Mouse (Mus musculus): ENCODE results near the gene Rheb. TPM values are rescaled to one million over a fixed set of nuclear protein-coding genes. Genes with fewer than 3 reads are reported as not detected.

Rheb gene
- polyA plus RNA-seq (2014; fragmentation: Nextera tagmentation; extraction: Ambion mirVana): 224 and 244 TPM in 2 replicates

DNA sequence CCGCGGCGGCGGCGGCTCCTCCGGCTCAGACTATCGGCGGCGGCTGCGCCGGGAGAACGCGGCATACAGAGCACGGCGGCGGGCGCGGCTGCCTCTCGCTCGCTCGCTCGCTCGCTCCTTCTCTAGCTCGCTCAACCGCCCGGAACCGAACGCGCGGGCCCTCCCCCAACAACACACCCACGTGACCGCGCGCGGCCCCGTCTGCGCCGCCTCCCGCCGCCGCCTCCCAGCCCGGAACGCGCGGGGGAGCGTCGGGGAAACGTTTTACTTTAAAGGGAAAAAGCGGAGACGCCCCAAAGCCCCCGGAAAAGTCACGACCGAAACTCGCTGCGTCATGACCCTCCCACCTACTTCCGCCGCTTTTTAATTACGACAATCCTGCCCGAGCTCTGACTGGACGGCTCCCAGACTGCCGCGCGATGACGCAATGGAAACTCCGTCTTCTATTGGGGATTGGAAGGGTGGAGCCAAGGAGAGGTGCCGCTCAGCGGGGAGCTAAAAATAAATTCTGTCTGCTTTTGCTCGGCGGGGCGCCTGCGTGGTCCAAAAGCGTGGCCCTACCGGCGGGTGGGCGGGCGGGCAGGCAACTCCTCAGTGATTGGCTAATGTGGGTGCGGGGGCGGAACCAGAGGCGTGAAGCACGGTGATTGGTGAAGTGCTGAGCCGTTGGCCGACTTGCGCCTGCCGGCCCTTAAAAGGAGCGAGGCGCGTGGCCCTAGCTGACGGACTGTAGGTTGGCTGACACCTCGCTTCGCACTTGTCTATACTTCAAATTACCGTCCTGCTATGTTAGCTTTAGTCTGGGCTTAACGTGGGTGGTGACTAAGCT, at the start of gene Rheb:
Gene Rheb, minus strand, starts transcription at position 351 of the 829 bp plus-strand sequence.
- under 1% methylated on average over 71 of the region's 92 CpGs for WGBS
- no peaks in the 10 kb centered on the region for H3K36me3 ChIP-seq (replicated peaks; ENCODE audit: control insufficient read depth, insufficient read depth, low read depth, low read length)
- peak; percentile 100 for DNase-seq (ENCODE audit: low spot score)
- no peaks in the 10 kb centered on the region for H3K9me3 ChIP-seq (replicated peaks; ENCODE audit: control insufficient read depth, low read length)
- peak within 1 kb of the TSS; percentile 91 for H3K4me2 ChIP-seq (ENCODE audit: low read depth, low read length)
- H3K27me3 ChIP-seq (ENCODE audit: control insufficient read depth, insufficient read depth, low read length): no peaks in the 10 kb centered on the region
- peak; percentile 97 for ATAC-seq (replicated peaks; ENCODE audit: insufficient number of reproducible peaks, low FRiP score, low TSS enrichment, low read depth)
- H3K4me1 ChIP-seq (ENCODE audit: control insufficient read depth, insufficient read depth, low read length): peaks cover 3% of the 10 kb centered on the region; the same call in 1 of the 2 replicates
- peak within 1 kb of the TSS; percentile 94 for H3K4me3 ChIP-seq (ENCODE audit: low read depth, low read length)
- peak within 1 kb of the TSS; percentile 98 for H3K27ac ChIP-seq (replicated peaks; ENCODE audit: low read depth, low read length)
- peak within 1 kb of the TSS; percentile 94 for H3K9ac ChIP-seq (replicated peaks; ENCODE audit: low read length)

DNA sequence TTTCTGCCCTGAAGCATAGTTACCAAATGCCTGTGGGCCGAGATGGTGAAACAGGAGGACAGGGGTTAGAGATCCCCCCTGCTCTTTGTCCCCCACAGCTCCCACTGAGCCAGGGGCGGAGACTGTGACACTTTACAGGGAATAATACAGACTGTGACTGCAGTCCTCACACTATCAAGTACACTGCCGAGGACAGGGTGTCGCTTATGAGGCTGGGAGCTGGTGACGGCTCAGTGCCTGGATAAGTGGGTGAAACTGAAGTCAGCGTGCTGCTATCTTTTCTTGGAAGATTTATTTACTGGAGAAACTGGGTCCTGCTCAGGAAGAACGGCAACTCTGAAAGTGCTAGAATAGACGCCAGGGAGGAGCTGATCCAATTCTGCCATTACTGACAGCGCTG, 47.4 kb upstream of the Rheb start:
- Histone ChIP-seq H3K9me3 (replicated peaks; ENCODE audit: control insufficient read depth, low read length) (no peaks in the 10 kb centered on the region), H3K4me1 (ENCODE audit: control insufficient read depth, insufficient read depth, low read length) (no peaks in the 10 kb centered on the region), H3K4me2 (ENCODE audit: low read depth, low read length) (no peak overlapping the region), H3K27me3 (ENCODE audit: control insufficient read depth, insufficient read depth, low read length) (no peaks in the 10 kb centered on the region), H3K36me3 (replicated peaks; ENCODE audit: control insufficient read depth, insufficient read depth, low read depth, low read length) (no peaks in the 10 kb centered on the region; the same call in 1 of the 2 replicates), H3K27ac (replicated peaks; ENCODE audit: low read depth, low read length) (no peak overlapping the region), H3K4me3 (ENCODE audit: low read depth, low read length) (no peak overlapping the region), H3K9ac (replicated peaks; ENCODE audit: low read length) (no peak overlapping the region)
- DNase-seq (ENCODE audit: low spot score) (no peak), ATAC-seq (replicated peaks; ENCODE audit: insufficient number of reproducible peaks, low FRiP score, low TSS enrichment, low read depth) (no peak)
- WGBS: 75% methylated on average over 9 of the region's 9 CpGs

- no peaks in the 10 kb centered on the region; the same call in 1 of the 2 replicates for H3K36me3 ChIP-seq (replicated peaks; ENCODE audit: control insufficient read depth, insufficient read depth, low read depth, low read length)
- H3K9ac ChIP-seq (replicated peaks; ENCODE audit: low read length): no peak overlapping the region
- no peak overlapping the region for H3K27ac ChIP-seq (replicated peaks; ENCODE audit: low read depth, low read length)
- H3K4me3 ChIP-seq (ENCODE audit: low read depth, low read length): no peak overlapping the region
- no peak overlapping the region for H3K4me2 ChIP-seq (ENCODE audit: low read depth, low read length)
- H3K9me3 ChIP-seq (replicated peaks; ENCODE audit: control insufficient read depth, low read length): no peaks in the 10 kb centered on the region
- H3K4me1 ChIP-seq (ENCODE audit: control insufficient read depth, insufficient read depth, low read length): no peaks in the 10 kb centered on the region
- no peaks in the 10 kb centered on the region for H3K27me3 ChIP-seq (ENCODE audit: control insufficient read depth, insufficient read depth, low read length)
- no peak for ATAC-seq (replicated peaks; ENCODE audit: insufficient number of reproducible peaks, low FRiP score, low TSS enrichment, low read depth)
- DNase-seq (ENCODE audit: low spot score): no peak
- 87% methylated on average over 11 of the region's 11 CpGs for WGBS
Observed at GRCm38 (mm10) chr5:24888874-24889591, 46.6 kb upstream of the Rheb start.

DNA sequence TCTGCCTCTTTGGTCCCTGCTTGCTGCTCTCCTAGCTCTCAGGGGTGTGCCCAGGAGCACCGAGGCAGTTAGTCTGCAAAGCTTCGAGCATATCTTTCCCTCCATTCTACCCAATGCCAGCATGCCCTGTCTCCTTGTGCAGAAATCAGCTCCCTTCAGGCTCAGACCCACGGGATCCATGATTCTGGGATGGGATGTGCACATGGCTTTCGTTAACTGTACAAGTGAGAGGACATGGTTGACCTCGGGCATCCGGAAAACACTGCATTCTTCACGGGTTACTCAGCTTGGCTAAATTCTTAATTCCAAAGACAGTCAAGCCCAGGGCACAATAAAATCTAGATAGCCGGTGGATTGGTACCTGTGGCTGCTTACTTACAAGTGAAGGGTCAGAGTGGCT, 44.8 kb upstream of the Rheb start:
- no peaks in the 10 kb centered on the region; the same call in 1 of the 2 replicates for H3K36me3 ChIP-seq (replicated peaks; ENCODE audit: control insufficient read depth, insufficient read depth, low read depth, low read length)

GRCm38 (mm10) chr5:24878713-24879112, 36.3 kb upstream of the Rheb start:
- Histone ChIP-seq H3K27ac (replicated peaks; ENCODE audit: low read depth, low read length) (no peak overlapping the region), H3K27me3 (ENCODE audit: control insufficient read depth, insufficient read depth, low read length) (no peaks in the 10 kb centered on the region), H3K36me3 (replicated peaks; ENCODE audit: control insufficient read depth, insufficient read depth, low read depth, low read length) (no peaks in the 10 kb centered on the region), H3K9me3 (replicated peaks; ENCODE audit: control insufficient read depth, low read length) (no peaks in the 10 kb centered on the region), H3K4me3 (ENCODE audit: low read depth, low read length) (no peak overlapping the region), H3K9ac (replicated peaks; ENCODE audit: low read length) (no peak overlapping the region), H3K4me2 (ENCODE audit: low read depth, low read length) (no peak overlapping the region), H3K4me1 (ENCODE audit: control insufficient read depth, insufficient read depth, low read length) (no peaks in the 10 kb centered on the region)
- 90% methylated on average over 4 of the region's 4 CpGs for WGBS
- ATAC-seq (replicated peaks; ENCODE audit: insufficient number of reproducible peaks, low FRiP score, low TSS enrichment, low read depth): no peak
- no peak for DNase-seq (ENCODE audit: low spot score)

More for the DNA sequence above, 44.8 kb upstream of the Rheb start:
- WGBS: 79% methylated on average over 8 of the region's 8 CpGs
- H3K4me3 ChIP-seq (ENCODE audit: low read depth, low read length): no peak overlapping the region
- no peak overlapping the region for H3K9ac ChIP-seq (replicated peaks; ENCODE audit: low read length)
- DNase-seq (ENCODE audit: low spot score) (peak; percentile 27), ATAC-seq (replicated peaks; ENCODE audit: insufficient number of reproducible peaks, low FRiP score, low TSS enrichment, low read depth) (no peak)
- H3K4me1 ChIP-seq (ENCODE audit: control insufficient read depth, insufficient read depth, low read length): no peaks in the 10 kb centered on the region
- H3K27me3 ChIP-seq (ENCODE audit: control insufficient read depth, insufficient read depth, low read length): no peaks in the 10 kb centered on the region
- no peak overlapping the region for H3K27ac ChIP-seq (replicated peaks; ENCODE audit: low read depth, low read length)
- no peak overlapping the region for H3K4me2 ChIP-seq (ENCODE audit: low read depth, low read length)
- no peaks in the 10 kb centered on the region for H3K9me3 ChIP-seq (replicated peaks; ENCODE audit: control insufficient read depth, low read length)

- no peaks in the 10 kb centered on the region for H3K36me3 ChIP-seq (replicated peaks; ENCODE audit: control insufficient read depth, insufficient read depth, low read depth, low read length)
- no peaks in the 10 kb centered on the region for H3K27me3 ChIP-seq (ENCODE audit: control insufficient read depth, insufficient read depth, low read length)
- no peak for ATAC-seq (replicated peaks; ENCODE audit: insufficient number of reproducible peaks, low FRiP score, low TSS enrichment, low read depth)
- no peaks in the 10 kb centered on the region for H3K4me1 ChIP-seq (ENCODE audit: control insufficient read depth, insufficient read depth, low read length)
- DNase-seq (ENCODE audit: low spot score): no peak
- WGBS: 80% methylated on average over 11 of the region's 11 CpGs
- H3K27ac ChIP-seq (replicated peaks; ENCODE audit: low read depth, low read length): no peak overlapping the region
- H3K9me3 ChIP-seq (replicated peaks; ENCODE audit: control insufficient read depth, low read length): no peaks in the 10 kb centered on the region
- no peak overlapping the region for H3K4me2 ChIP-seq (ENCODE audit: low read depth, low read length)
- no peak overlapping the region for H3K4me3 ChIP-seq (ENCODE audit: low read depth, low read length)
- no peak overlapping the region for H3K9ac ChIP-seq (replicated peaks; ENCODE audit: low read length)
Observed at GRCm38 (mm10) chr5:24877836-24878624, 35.6 kb upstream of the Rheb start.

GRCm38 (mm10) chr5:24876653-24877052, 34.2 kb upstream of the Rheb start:
- no peak overlapping the region for H3K4me3 ChIP-seq (ENCODE audit: low read depth, low read length)
- 91% methylated on average over 9 of the region's 9 CpGs for WGBS
- no peaks in the 10 kb centered on the region for H3K36me3 ChIP-seq (replicated peaks; ENCODE audit: control insufficient read depth, insufficient read depth, low read depth, low read length)

More at GRCm38 (mm10) chr5:24876653-24877052, 34.2 kb upstream of the Rheb start:
- no peak overlapping the region for H3K4me2 ChIP-seq (ENCODE audit: low read depth, low read length)
- H3K9ac ChIP-seq (replicated peaks; ENCODE audit: low read length): no peak overlapping the region
- no peaks in the 10 kb centered on the region for H3K9me3 ChIP-seq (replicated peaks; ENCODE audit: control insufficient read depth, low read length)
- H3K27ac ChIP-seq (replicated peaks; ENCODE audit: low read depth, low read length): no peak overlapping the region
- H3K4me1 ChIP-seq (ENCODE audit: control insufficient read depth, insufficient read depth, low read length): no peaks in the 10 kb centered on the region
- no peak for ATAC-seq (replicated peaks; ENCODE audit: insufficient number of reproducible peaks, low FRiP score, low TSS enrichment, low read depth)
- DNase-seq (ENCODE audit: low spot score): no peak
- H3K27me3 ChIP-seq (ENCODE audit: control insufficient read depth, insufficient read depth, low read length): no peaks in the 10 kb centered on the region

All from embryonic facial prominence, embryonic 11.5 days (tissue).